Mouse (Mus musculus) midbrain, embryonic 13.5 days (tissue): ENCODE results near the gene Krt33a. TPM values are rescaled to one million over a fixed set of nuclear protein-coding genes. Genes with fewer than 3 reads are reported as not detected.

ENCODE experiments used
- ATAC-seq: fragments of 200-750 bp; cut with Nextera tagmentation; 2 replicates; pipeline ENCODE4 v1.8.0; 2017; ENCODE audit warnings: mild to moderate bottlenecking, moderate TSS enrichment, moderate library complexity
- H3K27ac ChIP-seq: fragments of 300-500 bp; sonication (generic); 2 replicates; pipeline ENCODE4 v1.5.1; 2015; ENCODE audit warnings: inconsistent platforms, mild to moderate bottlenecking, moderate library complexity
- H3K27me3 ChIP-seq: fragments of 300-500 bp; sonication (generic); 2 replicates; pipeline ENCODE4 v1.6.1; 2015; ENCODE audit warnings: mild to moderate bottlenecking, inconsistent platforms
- H3K36me3 ChIP-seq: fragments of 300-500 bp; sonication (generic); 2 replicates; pipeline ENCODE4 v1.6.1; 2015; ENCODE audit warnings: mild to moderate bottlenecking, inconsistent platforms
- H3K4me1 ChIP-seq: fragments of 300-500 bp; sonication (generic); replicated peaks from 2 replicates; pipeline ENCODE4 v1.6.1; 2015; ENCODE audit warnings: inconsistent platforms
- H3K4me2 ChIP-seq: fragments of 300-500 bp; sonication (generic); replicated peaks from 2 replicates; pipeline ENCODE4 v1.6.1; 2015; ENCODE audit warnings: moderate library complexity, mild to moderate bottlenecking, inconsistent platforms
- H3K4me3 ChIP-seq: fragments of 300-500 bp; sonication (generic); replicated peaks from 2 replicates; pipeline ENCODE4 v1.5.1; 2015; ENCODE audit warnings: mild to moderate bottlenecking, inconsistent platforms
- H3K9ac ChIP-seq: fragments of 300-500 bp; sonication (generic); replicated peaks from 2 replicates; pipeline ENCODE4 v1.6.1; 2015; ENCODE audit warnings: mild to moderate bottlenecking, inconsistent platforms
- H3K9me3 ChIP-seq: fragments of 300-500 bp; sonication (generic); 2 replicates; pipeline ENCODE4 v1.6.1; 2016; ENCODE audit warnings: mild to moderate bottlenecking, inconsistent platforms
- WGBS: fragments of 180-500 bp; shearing (Covaris S2); methylation state at CpG from one replicate; pipeline ENCODE4 v1.1.7; 2015; 5-methylcytosine and 5-hydroxymethylcytosine counted together
- polyA plus RNA-seq: library from polyadenylated mRNA; unstranded; fragments of >200 nt; fragmentation: Nextera tagmentation; extraction: Ambion mirVana; gene quantifications from 2 replicates; pipeline ENCODE4 v1.2.1, GENCODE M21; 2015

Krt33a gene
- polyA plus RNA-seq, 1 experiment from 2014 or later, result not detected

DNA sequence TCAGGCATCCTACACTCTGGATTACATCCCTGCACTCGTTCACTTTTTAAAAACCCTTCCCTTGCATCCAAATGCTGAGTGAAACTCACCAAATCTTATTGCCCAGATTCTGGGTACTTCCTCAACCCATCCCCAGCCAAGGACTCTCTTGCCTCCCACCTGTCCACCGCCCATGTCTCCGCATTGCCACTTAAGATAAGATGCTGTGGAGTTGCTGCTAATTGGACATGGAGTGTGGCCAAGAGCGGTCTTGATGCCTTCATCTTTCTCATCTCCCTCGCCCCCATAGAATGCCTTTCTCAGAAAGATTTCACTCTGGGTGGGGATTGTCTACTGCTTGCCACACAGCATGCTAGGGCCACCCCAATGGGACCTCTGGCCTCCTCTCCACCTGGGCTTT is 7.7 kb downstream of the Krt33a start:
- whole genome bisulfite sequencing, result 84% methylated on average over 5 of the region's 5 CpGs

DNA sequence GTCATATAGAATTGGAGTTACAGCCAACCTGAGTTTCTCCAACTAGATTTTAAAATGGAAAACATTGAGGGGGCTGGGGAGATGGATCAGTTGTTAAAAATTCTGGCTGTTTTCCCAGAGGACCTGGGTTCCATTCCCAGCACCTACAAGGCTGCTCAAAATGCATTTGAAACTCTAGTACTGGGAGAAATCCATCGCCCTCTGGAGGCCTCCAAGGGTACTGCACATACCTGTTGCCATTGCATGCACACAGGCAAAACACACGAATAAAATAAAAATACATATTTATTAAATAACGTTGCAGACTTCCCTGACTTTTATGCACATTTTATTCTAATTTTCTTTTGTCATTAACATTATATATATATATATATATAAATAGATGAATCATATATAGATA is 9.4 kb downstream of the Krt33a start:
- H3K4me2 ChIP-seq, result no peak overlapping the region
- 53% methylated on average over 3 of the region's 3 CpGs for WGBS
- ATAC-seq, result no peak
- no peaks in the 10 kb centered on the region for H3K4me1 ChIP-seq
- H3K36me3 ChIP-seq, result no peaks in the 10 kb centered on the region
- H3K9ac ChIP-seq, result no peak overlapping the region
- H3K27ac ChIP-seq, result no peak overlapping the region
- no peaks in the 10 kb centered on the region for H3K9me3 ChIP-seq
- no peaks in the 10 kb centered on the region for H3K27me3 ChIP-seq
- H3K4me3 ChIP-seq, result no peak overlapping the region

More for the DNA sequence above, 7.7 kb downstream of the Krt33a start:
- Histone ChIP-seq H3K4me3 (no peak overlapping the region), H3K27ac (no peak overlapping the region), H3K9ac (no peak overlapping the region), H3K36me3 (no peaks in the 10 kb centered on the region), H3K27me3 (no peaks in the 10 kb centered on the region), H3K4me1 (no peaks in the 10 kb centered on the region), H3K9me3 (no peaks in the 10 kb centered on the region), H3K4me2 (no peak overlapping the region)
- ATAC-seq, result no peak

DNA sequence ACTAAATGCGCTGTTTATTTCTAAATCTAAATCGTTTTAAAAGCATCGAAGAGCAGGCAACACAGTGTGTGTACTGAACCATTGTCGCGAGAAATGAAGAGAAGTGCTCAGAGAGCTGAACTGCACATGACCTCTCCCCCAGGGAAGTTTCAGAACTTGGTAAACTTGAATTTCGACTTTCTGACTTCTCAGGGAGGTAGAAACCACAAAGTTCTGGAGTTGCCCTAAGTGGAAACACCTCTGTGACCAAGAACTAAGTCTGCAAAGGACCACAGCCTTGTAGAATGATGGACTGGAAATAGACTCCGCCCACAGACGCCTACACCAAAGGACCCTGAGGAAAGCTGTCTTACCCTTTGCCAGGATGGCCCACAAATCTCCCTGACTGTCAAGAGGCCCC is 10.1 kb downstream of the Krt33a start:
- no peak overlapping the region for H3K4me3 ChIP-seq
- no peak overlapping the region for H3K9ac ChIP-seq
- no peak overlapping the region for H3K27ac ChIP-seq
- 92% methylated on average over 8 of the region's 8 CpGs for WGBS
- H3K36me3 ChIP-seq, result no peaks in the 10 kb centered on the region
- no peaks in the 10 kb centered on the region for H3K4me1 ChIP-seq
- ATAC-seq, result no peak
- no peaks in the 10 kb centered on the region for H3K27me3 ChIP-seq
- no peak overlapping the region for H3K4me2 ChIP-seq
- H3K9me3 ChIP-seq, result no peaks in the 10 kb centered on the region

DNA sequence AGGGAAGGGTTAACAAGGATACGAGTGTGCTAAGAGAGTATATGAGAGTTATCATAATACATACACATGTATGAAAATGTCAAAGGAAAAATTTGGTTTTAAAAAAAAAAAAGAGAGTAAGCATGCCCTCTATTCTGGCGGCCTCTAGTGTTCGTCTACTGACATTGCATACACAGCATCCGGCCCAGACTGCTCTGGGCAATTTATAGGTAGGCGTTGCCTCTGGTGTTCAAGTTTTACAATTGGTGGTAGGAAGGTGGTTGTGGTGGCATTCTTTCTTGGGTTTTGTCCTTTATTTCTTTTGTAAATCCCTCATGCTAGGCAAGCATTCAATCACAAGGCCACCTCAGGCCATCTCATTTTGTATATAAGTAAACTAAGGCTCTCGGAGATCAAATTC is 11.2 kb downstream of the Krt33a start:
- H3K27me3 ChIP-seq, result no peaks in the 10 kb centered on the region
- no peak overlapping the region for H3K4me3 ChIP-seq
- H3K36me3 ChIP-seq, result no peaks in the 10 kb centered on the region
- no peak overlapping the region for H3K9ac ChIP-seq
- H3K9me3 ChIP-seq, result no peaks in the 10 kb centered on the region
- WGBS, result 30% methylated on average over 6 of the region's 6 CpGs
- no peak overlapping the region for H3K27ac ChIP-seq
- no peak overlapping the region for H3K4me2 ChIP-seq
- H3K4me1 ChIP-seq, result no peaks in the 10 kb centered on the region
- no peak for ATAC-seq

DNA sequence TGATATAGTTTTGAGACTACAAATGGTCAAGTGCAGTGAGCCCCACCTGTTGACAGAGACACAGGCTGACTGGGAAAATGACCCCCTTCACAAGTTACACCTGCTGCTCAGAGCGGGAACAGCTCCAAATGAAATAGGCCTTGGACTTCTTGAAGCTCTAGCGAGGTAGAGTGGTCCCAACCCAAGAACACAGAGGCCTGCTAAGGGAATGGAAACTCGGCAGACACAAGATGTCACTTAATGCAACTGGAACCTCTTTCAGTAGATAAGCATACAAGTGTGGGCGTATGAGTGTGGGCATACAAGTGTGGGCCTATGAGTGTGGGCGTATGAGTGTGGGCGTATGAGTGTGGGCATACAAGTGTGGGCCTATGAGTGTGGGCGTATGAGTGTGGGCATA is 16.9 kb downstream of the Krt33a start:
- H3K36me3 ChIP-seq, result no peaks in the 10 kb centered on the region
- no peak overlapping the region for H3K4me2 ChIP-seq
- H3K9me3 ChIP-seq, result no peaks in the 10 kb centered on the region
- no peak overlapping the region for H3K27ac ChIP-seq
- H3K9ac ChIP-seq, result no peak overlapping the region
- no peak overlapping the region for H3K4me3 ChIP-seq
- no peaks in the 10 kb centered on the region for H3K27me3 ChIP-seq
- H3K4me1 ChIP-seq, result no peaks in the 10 kb centered on the region
- no peak for ATAC-seq
- WGBS, result 91% methylated on average over 7 of the region's 7 CpGs

DNA sequence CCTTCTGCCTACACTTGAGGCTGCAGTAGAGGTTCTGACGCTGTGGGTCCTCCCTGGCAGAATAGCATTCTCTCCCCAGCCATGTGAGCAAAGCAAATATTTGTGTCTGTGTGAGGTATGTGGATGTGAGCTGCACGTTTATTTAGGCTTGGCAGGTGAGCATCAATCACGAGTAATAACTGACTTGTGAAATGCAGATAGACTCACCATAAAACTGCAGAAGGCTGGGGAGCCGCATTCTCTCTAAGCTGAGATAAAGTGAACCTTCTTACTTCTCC is 21.7 kb downstream of the Krt33a start:
- no peak for ATAC-seq
- H3K4me2 ChIP-seq, result no peak overlapping the region
- no peak overlapping the region for H3K9ac ChIP-seq
- no peaks in the 10 kb centered on the region for H3K36me3 ChIP-seq
- no peak overlapping the region for H3K27ac ChIP-seq
- H3K4me1 ChIP-seq, result 0 out of 2 replicates have a peak, but pooled peaks cover 3% of the 10 kb centered on the region
- H3K4me3 ChIP-seq, result no peak overlapping the region
- no peaks in the 10 kb centered on the region for H3K9me3 ChIP-seq
- H3K27me3 ChIP-seq, result no peaks in the 10 kb centered on the region
- WGBS, result 78% methylated on average over 4 of the region's 4 CpGs

DNA sequence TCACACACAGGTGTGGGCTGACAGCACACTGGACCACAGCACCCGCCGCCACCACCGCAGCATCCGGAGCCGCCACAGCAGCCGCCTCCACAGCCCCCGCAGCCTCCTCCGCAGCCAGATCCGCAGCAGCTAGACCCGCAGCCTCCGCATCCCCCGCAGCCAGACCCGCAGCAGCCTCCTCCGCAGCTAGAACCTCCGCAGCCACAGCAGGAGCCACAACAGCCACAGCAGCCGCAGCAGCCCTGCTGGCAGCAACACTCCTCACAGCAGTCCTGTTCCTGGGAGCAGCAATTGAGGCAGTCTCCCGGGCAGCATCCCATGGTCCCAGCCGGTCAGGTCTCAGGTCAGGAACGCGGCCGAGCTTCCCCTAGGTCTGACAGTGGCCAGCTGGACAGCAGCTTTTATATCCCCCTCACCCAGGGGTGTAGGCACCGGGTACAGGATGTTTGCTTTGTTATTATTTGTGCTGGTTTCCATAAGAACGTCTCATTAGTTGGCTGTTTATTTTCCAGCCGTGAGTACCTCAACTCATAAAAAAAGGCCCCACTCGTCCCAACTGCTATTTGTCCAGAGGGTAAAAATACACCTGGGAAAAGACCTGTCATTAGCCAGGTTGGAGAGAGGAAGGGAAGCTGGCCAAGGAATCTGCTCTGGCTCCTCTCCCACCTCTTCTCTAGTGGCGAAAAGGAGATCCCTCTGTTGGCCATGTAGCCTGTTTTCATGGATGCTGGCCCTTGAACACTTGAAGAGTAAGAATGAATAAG is 22.2 kb downstream of the Krt33a start, which contains the start of gene Krtap17-1:
Gene Krtap17-1 (minus strand): TSS at position 375 of the 764 bp plus-strand sequence.
- peak within 1 kb of the TSS; percentile 44 for H3K4me2 ChIP-seq
- H3K27ac ChIP-seq, result no peak within 1 kb of the TSS
- H3K27me3 ChIP-seq, result no peaks in the 10 kb centered on the region
- 30% methylated on average over 26 of the region's 26 CpGs for WGBS
- H3K4me1 ChIP-seq, result 0 out of 2 replicates have a peak, but pooled peaks cover 3% of the 10 kb centered on the region
- ATAC-seq, result no peak
- H3K9me3 ChIP-seq, result no peaks in the 10 kb centered on the region
- 0 out of 2 replicates have a peak within 1 kb of the TSS, but pooled peaks have one; percentile 46 for H3K9ac ChIP-seq
- H3K4me3 ChIP-seq, result peak within 1 kb of the TSS; percentile 28
- H3K36me3 ChIP-seq, result no peaks in the 10 kb centered on the region

DNA sequence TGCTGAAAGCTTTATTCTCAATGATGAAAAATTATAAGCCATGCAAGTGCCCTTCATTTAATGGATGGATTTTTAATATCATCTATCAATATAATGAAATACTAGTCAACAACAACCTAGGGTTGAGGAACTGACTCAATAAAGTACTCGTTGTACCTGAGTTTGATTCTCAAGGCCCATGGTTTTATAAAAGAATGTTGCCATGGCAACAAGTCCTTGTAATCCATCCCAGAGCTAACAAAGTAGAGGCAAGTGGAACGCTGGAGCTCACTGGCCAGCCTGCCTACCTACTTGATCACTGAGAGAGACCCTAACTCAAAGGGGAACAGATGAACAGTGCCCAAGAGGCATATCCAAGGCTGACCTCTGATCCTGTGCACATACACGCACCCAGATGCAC is 25.4 kb downstream of the Krt33a start:
- Histone ChIP-seq H3K4me2 (no peak overlapping the region), H3K36me3 (no peaks in the 10 kb centered on the region), H3K4me3 (no peak overlapping the region), H3K9me3 (no peaks in the 10 kb centered on the region), H3K4me1 (0 out of 2 replicates have a peak, but pooled peaks cover 3% of the 10 kb centered on the region), H3K27ac (no peak overlapping the region), H3K9ac (no peak overlapping the region), H3K27me3 (no peaks in the 10 kb centered on the region)
- WGBS, result 68% methylated on average over 3 of the region's 3 CpGs
- ATAC-seq, result no peak

DNA sequence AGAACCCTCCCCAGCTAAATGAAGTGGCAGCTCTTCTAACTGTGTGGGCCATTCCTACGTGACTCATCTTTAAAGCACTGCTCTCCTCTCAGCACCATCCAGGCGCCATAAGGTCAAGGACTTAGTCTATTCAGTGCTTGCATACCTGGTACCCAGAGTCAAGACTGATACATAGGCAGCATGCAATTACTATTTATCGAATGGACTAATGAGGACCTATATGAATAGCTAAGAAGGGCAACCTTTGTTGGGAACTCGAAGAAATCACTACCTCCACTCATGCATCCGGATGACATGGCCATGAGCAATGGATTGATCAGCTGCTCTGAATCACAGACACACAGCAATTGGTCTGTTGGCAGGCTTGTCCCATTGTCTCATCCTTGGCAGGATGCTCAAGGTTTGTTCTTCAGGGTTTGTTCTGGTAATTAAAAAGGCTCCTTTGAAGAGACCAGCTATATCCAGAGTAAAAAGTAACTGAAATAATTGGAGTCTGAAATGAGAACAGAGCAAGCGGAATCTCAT is 26.1 kb downstream of the Krt33a start:
- Histone ChIP-seq H3K36me3 (no peaks in the 10 kb centered on the region), H3K4me3 (no peak overlapping the region), H3K27ac (no peak overlapping the region), H3K9ac (no peak overlapping the region), H3K4me2 (no peak overlapping the region), H3K27me3 (no peaks in the 10 kb centered on the region), H3K4me1 (0 out of 2 replicates have a peak, but pooled peaks cover 3% of the 10 kb centered on the region), H3K9me3 (no peaks in the 10 kb centered on the region)
- ATAC-seq, result no peak
- WGBS, result 85% methylated on average over 6 of the region's 6 CpGs

DNA sequence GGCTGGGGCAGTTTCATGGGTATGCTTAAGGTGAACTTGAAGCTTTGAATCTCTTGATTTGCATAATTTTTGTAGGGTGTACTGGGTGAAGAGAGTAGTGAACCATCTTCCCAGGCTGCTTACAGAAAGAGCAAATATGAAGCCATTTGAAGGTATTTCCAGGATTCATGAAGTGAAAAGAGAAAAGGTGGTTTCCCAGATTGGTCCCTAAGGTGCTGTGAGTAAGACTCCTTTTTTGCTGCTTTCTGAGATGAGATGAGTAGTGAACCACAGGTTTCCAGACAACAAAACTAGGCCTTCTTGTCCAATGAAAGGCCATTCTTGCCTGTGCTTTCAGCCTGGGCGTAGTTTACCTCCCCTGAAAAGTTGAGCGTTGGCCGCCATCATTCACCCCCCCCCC is 27.5 kb downstream of the Krt33a start:
- 92% methylated on average over 3 of the region's 3 CpGs for WGBS
- no peak overlapping the region for H3K9ac ChIP-seq
- H3K4me1 ChIP-seq, result no peaks in the 10 kb centered on the region
- no peak overlapping the region for H3K27ac ChIP-seq
- H3K36me3 ChIP-seq, result no peaks in the 10 kb centered on the region
- H3K4me3 ChIP-seq, result no peak overlapping the region
- no peak overlapping the region for H3K4me2 ChIP-seq
- no peaks in the 10 kb centered on the region for H3K9me3 ChIP-seq
- no peaks in the 10 kb centered on the region for H3K27me3 ChIP-seq
- no peak for ATAC-seq

DNA sequence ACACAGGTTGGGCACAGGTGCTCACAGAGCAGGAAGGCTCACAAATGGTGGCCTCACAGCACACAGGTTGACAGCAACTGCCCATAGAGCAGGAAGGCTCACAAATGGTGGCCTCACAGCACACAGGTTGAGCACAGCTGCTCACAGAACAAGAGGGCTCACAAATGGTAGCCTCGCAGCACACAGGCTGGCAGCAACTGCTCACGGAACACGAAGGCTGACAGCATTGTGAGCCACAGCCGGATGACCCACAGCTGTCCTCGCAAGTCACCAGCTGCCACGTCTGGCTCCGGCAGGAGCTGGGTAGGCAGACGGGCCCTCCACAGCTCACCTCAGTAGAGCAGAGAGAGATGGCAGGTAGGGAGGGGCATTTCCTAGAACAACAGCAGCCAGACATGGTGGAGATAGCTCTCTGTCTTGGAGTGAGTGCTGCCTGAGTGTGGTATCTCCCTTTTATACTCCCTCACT is 29.8 kb downstream of the Krt33a start, which contains the start of gene Krtap16-1:
Gene Krtap16-1 (minus strand): TSS at position 418 of the 468 bp plus-strand sequence.
- Histone ChIP-seq H3K9me3 (no peaks in the 10 kb centered on the region), H3K4me2 (no peak within 1 kb of the TSS), H3K4me3 (no peak within 1 kb of the TSS), H3K27me3 (no peaks in the 10 kb centered on the region), H3K36me3 (no peaks in the 10 kb centered on the region), H3K9ac (no peak within 1 kb of the TSS), H3K4me1 (no peaks in the 10 kb centered on the region), H3K27ac (no peak within 1 kb of the TSS)
- WGBS, result 81% methylated on average over 8 of the region's 8 CpGs
- ATAC-seq, result no peak

DNA sequence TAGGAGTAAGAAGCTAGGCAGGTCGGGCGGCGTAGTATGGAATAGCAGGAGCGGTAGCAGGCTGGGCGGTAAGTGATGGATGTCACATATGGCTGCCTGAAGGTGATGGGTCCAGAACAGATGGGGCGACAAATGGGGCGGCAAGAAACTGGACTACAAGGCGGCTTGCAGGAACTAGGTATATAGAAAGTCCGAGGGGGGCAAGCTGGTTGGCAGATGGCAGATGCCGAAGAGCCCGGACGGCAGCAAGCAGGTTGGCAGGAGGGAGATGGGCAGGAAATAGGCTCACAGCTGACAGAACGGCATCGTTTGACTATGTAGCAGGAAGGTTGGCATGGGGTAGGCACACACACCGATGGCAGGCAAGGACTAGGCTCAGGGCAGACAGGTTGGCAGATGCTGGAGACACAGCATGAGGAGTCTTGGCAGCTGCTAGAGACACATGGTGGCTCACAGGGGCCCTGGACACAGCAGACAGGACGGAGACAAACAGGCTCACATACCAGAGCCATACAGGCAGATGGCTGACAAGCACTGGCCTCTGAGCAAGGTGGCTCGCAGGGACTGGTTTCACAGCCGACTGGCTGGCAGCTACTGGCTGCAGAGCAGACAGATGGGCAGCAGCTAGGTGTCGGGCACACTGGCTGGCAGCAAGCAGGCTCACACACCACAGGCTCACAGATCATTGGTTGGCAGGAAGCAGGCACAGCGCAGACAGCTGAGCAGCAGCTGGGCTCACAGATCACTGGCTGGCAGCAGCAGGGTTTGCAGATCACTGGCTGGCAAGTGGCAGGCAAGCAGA is 30.5 kb downstream of the Krt33a start:
- H3K27ac ChIP-seq, result no peak overlapping the region
- peak; percentile 71 for ATAC-seq
- H3K4me1 ChIP-seq, result no peaks in the 10 kb centered on the region
- no peaks in the 10 kb centered on the region for H3K9me3 ChIP-seq
- no peak overlapping the region for H3K4me3 ChIP-seq
- H3K9ac ChIP-seq, result no peak overlapping the region
- WGBS, result 85% methylated on average over 20 of the region's 20 CpGs
- no peaks in the 10 kb centered on the region for H3K36me3 ChIP-seq
- H3K27me3 ChIP-seq, result no peaks in the 10 kb centered on the region
- H3K4me2 ChIP-seq, result no peak overlapping the region
